Mouse (Mus musculus): ENCODE measurements around the gene Coro2b. TPM values are rescaled to one million over a fixed set of nuclear protein-coding genes. Genes with fewer than 3 reads are reported as not detected.
"Not testable (repeated sequence)": the region's sequence is repeated elsewhere in the genome, so short reads cannot be mapped to it uniquely, and the experiment has no call there.

Gene Coro2b
- total RNA-seq, 1 experiment, result 4.8 TPM

GRCm38 (mm10) chr9:62450862-62451261 lies 86.0 kb downstream of the Coro2b start:
- in situ Hi-C loops (cut with MboI; ENCODE audit: low sequenced_read_pairs in 2 of 2, unreplicated experiment in 2 of 2), result no loop called here
- H3K9ac ChIP-seq (ENCODE audit: insufficient read depth, low read depth, low read length, poor library complexity, severe bottlenecking), result no peak overlapping the region
- H3K4me3 ChIP-seq (ENCODE audit: insufficient read depth in 1 of 2, low read depth in 1 of 2, low read length in 2 of 2, poor library complexity in 1 of 2, severe bottlenecking in 1 of 2), result no peak overlapping the region
- no peak overlapping the region for H3K27ac ChIP-seq (ENCODE audit: insufficient read depth, low read depth, low read length, poor library complexity, severe bottlenecking)
- no peaks in the 10 kb centered on the region for H3K36me3 ChIP-seq (ENCODE audit: control insufficient read depth, insufficient read depth, low read length, poor library complexity, severe bottlenecking)
- H3K4me1 ChIP-seq (ENCODE audit: control insufficient read depth in 2 of 2, insufficient read depth in 2 of 2, low read length in 2 of 2, poor library complexity in 1 of 2), result peaks cover 1 to 11% of the 10 kb centered on the region in 2 experiments; a peak in 3 of 4 replicates
- TF ChIP-seq ZC3H11A (IDR thresholded peaks at IDR 0.05; ENCODE audit: borderline replicate concordance, low read depth, low read length) (no peak), CHD2 (IDR thresholded peaks at IDR 0.05; ENCODE audit: low read depth, low read length) (no peak), HCFC1 (IDR thresholded peaks at IDR 0.05; ENCODE audit: borderline replicate concordance, insufficient read depth, low read length) (no peak), ZNF384 (IDR thresholded peaks at IDR 0.05; ENCODE audit: low read depth, low read length) (no peak), MAFK (IDR thresholded peaks at IDR 0.05; ENCODE audit: insufficient read depth, low read depth, low read length) (no peak)
- H3K9me3 ChIP-seq (ENCODE audit: control insufficient read depth, insufficient read depth, low read depth, low read length), result no peaks in the 10 kb centered on the region
- DNase-seq (ENCODE audit: low read depth, low spot score), result no peak

- H3K4me1 ChIP-seq (ENCODE audit: control insufficient read depth in 2 of 2, insufficient read depth in 2 of 2, low read length in 2 of 2, poor library complexity in 1 of 2), result peaks cover 1 to 10% of the 10 kb centered on the region in 2 experiments; a peak in 3 of 4 replicates
- in situ Hi-C loops (cut with MboI; ENCODE audit: low sequenced_read_pairs in 2 of 2, unreplicated experiment in 2 of 2), result no loop called here
These were observed 86.5 kb downstream of the Coro2b start for GRCm38 (mm10) chr9:62450355-62450754.

DNA sequence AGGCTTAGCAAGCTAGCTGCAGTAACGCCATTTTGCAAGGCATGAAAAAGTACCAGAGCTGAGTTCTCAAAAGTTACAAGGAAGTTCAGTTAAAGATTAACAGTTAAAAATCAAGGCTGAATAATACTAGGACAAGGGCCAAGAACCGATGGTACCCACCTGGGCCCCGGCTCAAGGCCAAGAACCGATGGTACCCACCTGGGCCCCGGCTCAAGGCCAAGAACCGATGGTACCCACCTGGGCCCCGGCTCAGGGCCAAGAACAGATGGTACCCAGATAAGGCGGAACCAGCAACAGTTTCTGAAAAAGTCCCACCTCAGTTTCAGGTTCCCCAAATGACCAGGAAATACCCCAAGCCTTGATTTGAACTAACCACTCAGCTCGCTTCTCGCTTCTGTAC lies 89.5 kb downstream of the Coro2b start:
- DNase-seq (ENCODE audit: low read depth, low spot score); H3K9me3 ChIP-seq (ENCODE audit: control insufficient read depth, insufficient read depth, low read depth, low read length); H3K36me3 ChIP-seq (ENCODE audit: control insufficient read depth, insufficient read depth, low read length, poor library complexity, severe bottlenecking); in situ Hi-C loops (cut with MboI; ENCODE audit: low sequenced_read_pairs in 2 of 2, unreplicated experiment in 2 of 2); H3K9ac ChIP-seq (ENCODE audit: insufficient read depth, low read depth, low read length, poor library complexity, severe bottlenecking); H3K4me1 ChIP-seq (ENCODE audit: control insufficient read depth in 2 of 2, insufficient read depth in 2 of 2, low read length in 2 of 2, poor library complexity in 1 of 2); H3K4me3 ChIP-seq (ENCODE audit: insufficient read depth in 1 of 2, low read depth in 1 of 2, low read length in 2 of 2, poor library complexity in 1 of 2, severe bottlenecking in 1 of 2); H3K27ac ChIP-seq (ENCODE audit: insufficient read depth, low read depth, low read length, poor library complexity, severe bottlenecking): not testable (repeated sequence)

More at GRCm38 (mm10) chr9:62450355-62450754, 86.5 kb downstream of the Coro2b start:
- no peak overlapping the region for H3K4me3 ChIP-seq (ENCODE audit: insufficient read depth in 1 of 2, low read depth in 1 of 2, low read length in 2 of 2, poor library complexity in 1 of 2, severe bottlenecking in 1 of 2)
- no peak overlapping the region for H3K27ac ChIP-seq (ENCODE audit: insufficient read depth, low read depth, low read length, poor library complexity, severe bottlenecking)
- TF ChIP-seq HCFC1 (IDR thresholded peaks at IDR 0.05; ENCODE audit: borderline replicate concordance, insufficient read depth, low read length) (no peak), MAFK (IDR thresholded peaks at IDR 0.05; ENCODE audit: insufficient read depth, low read depth, low read length) (no peak), ZNF384 (IDR thresholded peaks at IDR 0.05; ENCODE audit: low read depth, low read length) (no peak), CHD2 (IDR thresholded peaks at IDR 0.05; ENCODE audit: low read depth, low read length) (no peak), ZC3H11A (IDR thresholded peaks at IDR 0.05; ENCODE audit: borderline replicate concordance, low read depth, low read length) (no peak)
- H3K9me3 ChIP-seq (ENCODE audit: control insufficient read depth, insufficient read depth, low read depth, low read length), result no peaks in the 10 kb centered on the region
- no peaks in the 10 kb centered on the region for H3K36me3 ChIP-seq (ENCODE audit: control insufficient read depth, insufficient read depth, low read length, poor library complexity, severe bottlenecking)
- H3K9ac ChIP-seq (ENCODE audit: insufficient read depth, low read depth, low read length, poor library complexity, severe bottlenecking), result no peak overlapping the region
- DNase-seq (ENCODE audit: low read depth, low spot score), result no peak

- no peak for TF ChIP-seq ZNF384 (IDR thresholded peaks at IDR 0.05; ENCODE audit: low read depth, low read length)
- TF ChIP-seq ZC3H11A (IDR thresholded peaks at IDR 0.05; ENCODE audit: borderline replicate concordance, low read depth, low read length), result no peak
- no peak for TF ChIP-seq MAFK (IDR thresholded peaks at IDR 0.05; ENCODE audit: insufficient read depth, low read depth, low read length)
- TF ChIP-seq CHD2 (IDR thresholded peaks at IDR 0.05; ENCODE audit: low read depth, low read length), result no peak
- no peak for TF ChIP-seq HCFC1 (IDR thresholded peaks at IDR 0.05; ENCODE audit: borderline replicate concordance, insufficient read depth, low read length)
- in situ Hi-C loops (cut with MboI; ENCODE audit: low sequenced_read_pairs in 2 of 2, unreplicated experiment in 2 of 2), result no loop called here
- H3K4me3 ChIP-seq (ENCODE audit: insufficient read depth in 1 of 2, low read depth in 1 of 2, low read length in 2 of 2, poor library complexity in 1 of 2, severe bottlenecking in 1 of 2), result no peak overlapping the region
- H3K27ac ChIP-seq (ENCODE audit: insufficient read depth, low read depth, low read length, poor library complexity, severe bottlenecking), result no peak overlapping the region
- no peak overlapping the region for H3K9ac ChIP-seq (ENCODE audit: insufficient read depth, low read depth, low read length, poor library complexity, severe bottlenecking)
- no peaks in the 10 kb centered on the region for H3K36me3 ChIP-seq (ENCODE audit: control insufficient read depth, insufficient read depth, low read length, poor library complexity, severe bottlenecking)
- no peaks in the 10 kb centered on the region for H3K9me3 ChIP-seq (ENCODE audit: control insufficient read depth, insufficient read depth, low read depth, low read length)
- no peak for DNase-seq (ENCODE audit: low read depth, low spot score)
- peaks cover 0 to 8% of the 10 kb centered on the region in 2 experiments; a peak in 2 of 4 replicates for H3K4me1 ChIP-seq (ENCODE audit: control insufficient read depth in 2 of 2, insufficient read depth in 2 of 2, low read length in 2 of 2, poor library complexity in 1 of 2)
These were observed 98.1 kb downstream of the Coro2b start for GRCm38 (mm10) chr9:62438755-62439101.

DNA sequence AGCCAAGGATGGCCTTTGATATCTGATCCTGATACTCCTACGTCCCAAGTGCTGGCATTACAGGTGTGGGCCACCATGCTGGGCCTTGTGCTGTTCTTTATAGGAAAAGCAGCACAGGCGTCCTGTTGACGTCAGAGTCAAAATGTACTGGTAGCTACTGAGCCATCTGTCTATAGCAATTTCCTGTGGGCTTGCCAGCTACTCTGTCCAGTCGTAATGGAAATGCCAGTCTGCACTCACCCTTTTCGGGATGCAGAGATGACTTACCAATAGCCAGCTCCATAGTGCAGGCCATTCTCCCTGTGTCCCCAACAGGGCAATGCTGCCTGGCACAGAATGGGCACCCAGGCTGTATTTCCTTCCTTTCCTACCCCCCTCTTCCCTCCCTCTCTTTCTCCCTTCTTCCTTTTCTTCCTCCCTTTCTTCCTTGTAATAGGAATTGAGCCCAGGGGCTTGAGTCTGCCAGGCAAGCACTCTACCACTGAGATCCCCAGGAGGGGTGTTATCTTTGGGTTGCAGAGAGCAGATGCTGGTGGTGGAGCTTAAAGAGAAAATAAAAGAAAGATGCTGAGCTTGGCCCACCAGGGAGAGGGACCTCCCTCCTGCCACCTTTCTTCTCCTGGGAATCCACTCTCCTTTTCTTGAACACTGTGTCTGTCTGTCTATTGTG lies 98.6 kb downstream of the Coro2b start:
- Histone ChIP-seq H3K4me1 (ENCODE audit: control insufficient read depth in 2 of 2, insufficient read depth in 2 of 2, low read length in 2 of 2, poor library complexity in 1 of 2) (peaks cover 0 to 8% of the 10 kb centered on the region in 2 experiments; a peak in 2 of 4 replicates), H3K9me3 (ENCODE audit: control insufficient read depth, insufficient read depth, low read depth, low read length) (no peaks in the 10 kb centered on the region), H3K36me3 (ENCODE audit: control insufficient read depth, insufficient read depth, low read length, poor library complexity, severe bottlenecking) (no peaks in the 10 kb centered on the region), H3K27ac (ENCODE audit: insufficient read depth, low read depth, low read length, poor library complexity, severe bottlenecking) (no peak overlapping the region), H3K9ac (ENCODE audit: insufficient read depth, low read depth, low read length, poor library complexity, severe bottlenecking) (no peak overlapping the region), H3K4me3 (ENCODE audit: insufficient read depth in 1 of 2, low read depth in 1 of 2, low read length in 2 of 2, poor library complexity in 1 of 2, severe bottlenecking in 1 of 2) (no peak overlapping the region)
- in situ Hi-C loops (cut with MboI; ENCODE audit: low sequenced_read_pairs in 2 of 2, unreplicated experiment in 2 of 2), result no loop called here
- no peak for DNase-seq (ENCODE audit: low read depth, low spot score)
- TF ChIP-seq CHD2 (IDR thresholded peaks at IDR 0.05; ENCODE audit: low read depth, low read length) (no peak), ZNF384 (IDR thresholded peaks at IDR 0.05; ENCODE audit: low read depth, low read length) (no peak), ZC3H11A (IDR thresholded peaks at IDR 0.05; ENCODE audit: borderline replicate concordance, low read depth, low read length) (no peak), HCFC1 (IDR thresholded peaks at IDR 0.05; ENCODE audit: borderline replicate concordance, insufficient read depth, low read length) (no peak), MAFK (IDR thresholded peaks at IDR 0.05; ENCODE audit: insufficient read depth, low read depth, low read length) (no peak)

All from ES-E14 (cell line).